Mouse (Mus musculus) liver, postnatal 0 days (tissue): ENCODE measurements around the gene Fyttd1. TPM values are rescaled to one million over a fixed set of nuclear protein-coding genes. Genes with fewer than 3 reads are reported as not detected.

Source experiments
- ATAC-seq: fragments of 200-750 bp; cut with Nextera tagmentation; 2 replicates; pipeline ENCODE4 v1.8.0; 2017; ENCODE audit warnings: mild to moderate bottlenecking, moderate library complexity
- DNase-seq: peaks from one replicate; pipeline ENCODE4 v3.0.0-alpha.2; 2016
- H3K27ac ChIP-seq: fragments of 300-500 bp; sonication (generic); 2 replicates; pipeline ENCODE4 v1.5.1; 2014; ENCODE audit warnings: antibody characterized with exemption, moderate library complexity, mild to moderate bottlenecking, low read depth
- H3K27me3 ChIP-seq: fragments of 300-500 bp; sonication (generic); 2 replicates; pipeline ENCODE4 v1.6.1; 2014; ENCODE audit warnings: low read length, control low read depth, mixed read lengths; ENCODE audit not compliant: insufficient read depth
- H3K36me3 ChIP-seq: fragments of 300-500 bp; sonication (generic); replicated peaks from 2 replicates; pipeline ENCODE4 v1.6.1; 2014; ENCODE audit warnings: mild to moderate bottlenecking, control low read depth, low read length, moderate library complexity, mixed read lengths; ENCODE audit not compliant: insufficient read depth
- H3K4me1 ChIP-seq: fragments of 300-500 bp; sonication (generic); 2 replicates; pipeline ENCODE4 v1.6.1; 2014; ENCODE audit warnings: antibody characterized with exemption, mild to moderate bottlenecking, control low read depth; ENCODE audit not compliant: insufficient read depth
- H3K4me2 ChIP-seq: fragments of 300-500 bp; sonication (generic); 2 replicates; pipeline ENCODE4 v1.6.1; 2014; ENCODE audit warnings: low read depth, mild to moderate bottlenecking, low read length, moderate library complexity, mixed read lengths
- H3K4me3 ChIP-seq: fragments of 300-500 bp; sonication (generic); 2 replicates; pipeline ENCODE4 v1.5.1; 2014; ENCODE audit warnings: low read depth, low read length
- H3K9ac ChIP-seq: fragments of 300-500 bp; sonication (generic); replicated peaks from 2 replicates; pipeline ENCODE4 v1.6.1; 2014; ENCODE audit warnings: mild to moderate bottlenecking, moderate library complexity
- H3K9me3 ChIP-seq: fragments of 300-500 bp; sonication (generic); 2 replicates; pipeline ENCODE4 v1.6.1; 2016; ENCODE audit warnings: mild to moderate bottlenecking, control low read depth, low read length, mixed read lengths
- CTCF ChIP-seq: sonication (generic); IDR thresholded peaks from 2 replicates; pipeline ENCODE4 v1.5.1; 2016; ENCODE audit warnings: antibody characterized with exemption, low read depth
- EP300 ChIP-seq: IDR thresholded peaks from 2 replicates; pipeline ENCODE4 v1.6.1; 2016; ENCODE audit warnings: antibody characterized with exemption, low read depth, mild to moderate bottlenecking
- WGBS: fragments of 180-500 bp; shearing (Covaris S2); extraction: QIAGEN DNeasy Blood & Tissue Kit; methylation state at CpG from one replicate; pipeline ENCODE4 v1.1.7; 2014; ENCODE audit not compliant: insufficient replicate concordance; 5-methylcytosine and 5-hydroxymethylcytosine counted together
- polyA plus RNA-seq: library from polyadenylated mRNA; unstranded; fragments of >200 nt; fragmentation: Nextera tagmentation; extraction: Ambion mirVana; gene quantifications from 2 replicates; pipeline ENCODE4 v1.2.1, GENCODE M21; 2015

Gene Fyttd1
- polyA plus RNA-seq, 1 experiment from 2014 or later: 40.6 TPM

DNA sequence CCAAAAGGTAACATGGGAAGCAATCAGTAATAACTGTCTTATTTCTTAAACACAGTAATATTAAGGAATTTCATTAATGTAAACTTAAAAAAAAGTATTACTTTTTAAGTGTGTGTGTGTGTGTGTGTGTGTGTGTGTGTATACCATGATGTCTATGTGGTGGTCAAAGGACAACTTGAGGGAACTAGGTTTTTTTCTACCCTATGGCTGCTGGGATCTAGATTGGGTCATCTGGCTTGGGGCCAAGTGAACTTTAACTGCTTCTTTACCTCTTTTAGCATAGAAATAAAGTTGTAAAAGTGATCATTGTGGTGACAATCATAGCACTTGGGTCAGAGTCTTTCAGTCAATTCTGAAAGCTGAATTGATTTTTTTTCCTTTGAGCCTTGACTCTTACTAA is 18.8 kb downstream of the Fyttd1 start:
- DNase-seq (peak; percentile 31), ATAC-seq (peak; percentile 19; the same call in 1 of the 2 replicates)
- no peaks in the 10 kb centered on the region; the same call in 1 of the 2 replicates for H3K4me1 ChIP-seq
- H3K9ac ChIP-seq: no peak overlapping the region
- no peak for TF ChIP-seq CTCF
- TF ChIP-seq EP300: no peak
- peaks cover 24% of the 10 kb centered on the region for H3K36me3 ChIP-seq
- H3K27ac ChIP-seq: no peak overlapping the region
- no peak overlapping the region for H3K4me3 ChIP-seq
- no peak overlapping the region for H3K4me2 ChIP-seq
- H3K27me3 ChIP-seq: no peaks in the 10 kb centered on the region
- H3K9me3 ChIP-seq: no peaks in the 10 kb centered on the region

DNA sequence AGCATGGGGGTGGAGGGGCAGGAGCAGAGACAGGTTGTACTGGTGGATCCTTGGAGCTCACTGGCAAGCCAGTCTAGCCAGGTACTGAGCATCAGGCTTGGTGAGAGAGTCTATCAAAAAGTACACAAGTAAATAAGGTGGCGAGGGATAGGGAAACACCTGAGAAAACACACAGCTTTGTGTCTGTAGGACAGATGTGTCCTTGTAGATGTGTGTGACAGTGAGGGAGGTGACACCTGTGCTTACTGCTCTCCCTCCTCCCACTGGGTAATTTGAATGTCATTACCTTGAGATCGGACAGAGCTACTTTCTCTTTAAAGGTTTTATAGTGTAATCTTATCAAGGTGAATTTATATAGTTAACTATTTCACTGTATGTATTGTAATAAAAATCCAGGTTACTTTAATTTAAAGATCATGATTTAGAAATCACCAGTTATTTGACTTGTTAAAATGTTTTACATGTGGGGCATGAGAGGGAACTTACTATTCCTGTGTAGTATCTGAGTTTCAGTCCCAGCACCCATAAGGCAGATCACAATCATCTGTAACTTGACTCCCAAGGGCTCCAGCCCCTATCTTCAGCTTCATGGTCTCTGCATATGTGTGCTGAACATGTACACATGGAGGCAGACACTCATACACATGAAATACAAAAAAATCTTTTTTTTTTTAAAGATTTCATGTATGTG is 24.2 kb downstream of the Fyttd1 start:
- H3K9ac ChIP-seq: no peak overlapping the region
- no peaks in the 10 kb centered on the region for H3K27me3 ChIP-seq
- 84% methylated on average over 2 of the region's 2 CpGs for WGBS
- DNase-seq (no peak), ATAC-seq (no peak)
- no peak overlapping the region for H3K27ac ChIP-seq
- no peak overlapping the region for H3K4me3 ChIP-seq
- TF ChIP-seq EP300 (no peak), CTCF (no peak)
- peaks cover 12% of the 10 kb centered on the region for H3K36me3 ChIP-seq
- H3K4me1 ChIP-seq: no peaks in the 10 kb centered on the region; the same call in 1 of the 2 replicates
- no peaks in the 10 kb centered on the region for H3K9me3 ChIP-seq
- no peak overlapping the region for H3K4me2 ChIP-seq

GRCm38 (mm10) chr16:32902051-32902428 is 24.7 kb downstream of the Fyttd1 start:
- WGBS: 63% methylated on average over 3 of the region's 3 CpGs
- TF ChIP-seq CTCF: no peak
- no peak for TF ChIP-seq EP300

DNA sequence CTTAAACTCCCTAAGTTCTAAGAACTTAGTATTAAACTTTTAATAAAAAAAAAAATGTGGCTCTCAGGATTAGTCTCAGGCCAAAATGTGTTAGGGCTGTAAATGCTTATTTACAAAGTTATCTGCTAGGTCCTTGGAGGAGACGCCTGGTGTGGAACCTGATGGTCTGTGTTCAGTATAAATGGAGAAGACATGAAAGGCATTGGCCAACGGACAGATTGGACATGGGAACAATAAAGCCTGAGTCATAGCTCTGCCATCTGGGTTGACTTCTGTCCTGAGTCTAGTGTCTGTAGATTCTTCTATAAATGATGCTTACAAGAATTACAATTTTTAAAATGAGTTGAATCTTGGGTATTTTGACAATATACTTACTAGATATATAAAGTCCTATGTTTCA is 28.9 kb downstream of the Fyttd1 start:
- ATAC-seq (no peak), DNase-seq (no peak)
- no peaks in the 10 kb centered on the region for H3K4me1 ChIP-seq
- TF ChIP-seq EP300: no peak
- no peak for TF ChIP-seq CTCF
- WGBS: 83% methylated on average over 2 of the region's 2 CpGs
- H3K4me2 ChIP-seq: no peak overlapping the region
- no peak overlapping the region for H3K4me3 ChIP-seq
- H3K9ac ChIP-seq: no peak overlapping the region
- no peak overlapping the region for H3K27ac ChIP-seq
- no peaks in the 10 kb centered on the region for H3K27me3 ChIP-seq
- H3K36me3 ChIP-seq: peaks cover 8% of the 10 kb centered on the region
- H3K9me3 ChIP-seq: no peaks in the 10 kb centered on the region

More at GRCm38 (mm10) chr16:32902051-32902428, 24.7 kb downstream of the Fyttd1 start:
- Histone ChIP-seq H3K27ac (no peak overlapping the region), H3K27me3 (no peaks in the 10 kb centered on the region), H3K36me3 (peaks cover 16% of the 10 kb centered on the region), H3K9ac (no peak overlapping the region), H3K9me3 (no peaks in the 10 kb centered on the region), H3K4me1 (no peaks in the 10 kb centered on the region), H3K4me2 (no peak overlapping the region), H3K4me3 (no peak overlapping the region)
- ATAC-seq: no peak
- no peak for DNase-seq

GRCm38 (mm10) chr16:32906727-32907126 is 29.4 kb downstream of the Fyttd1 start:
- no peak for ATAC-seq
- Histone ChIP-seq H3K4me3 (no peak overlapping the region), H3K27me3 (no peaks in the 10 kb centered on the region), H3K4me1 (no peaks in the 10 kb centered on the region), H3K4me2 (no peak overlapping the region), H3K9me3 (no peaks in the 10 kb centered on the region), H3K36me3 (peaks cover 8% of the 10 kb centered on the region), H3K27ac (no peak overlapping the region), H3K9ac (no peak overlapping the region)
- DNase-seq: no peak
- 64% methylated on average over 8 of the region's 8 CpGs for WGBS
- TF ChIP-seq CTCF (no peak), EP300 (no peak)

- DNase-seq (no peak), ATAC-seq (no peak)
- Histone ChIP-seq H3K4me2 (peak overlapping the region; percentile 80), H3K27ac (no peak overlapping the region), H3K4me3 (peak overlapping the region; percentile 96), H3K27me3 (no peaks in the 10 kb centered on the region), H3K9ac (peak overlapping the region; percentile 83), H3K4me1 (peaks cover 2% of the 10 kb centered on the region; the same call in 1 of the 2 replicates), H3K36me3 (no peaks in the 10 kb centered on the region), H3K9me3 (no peaks in the 10 kb centered on the region)
- no peak for TF ChIP-seq CTCF
- WGBS: 55% methylated on average over 7 of the region's 7 CpGs
Observed at GRCm38 (mm10) chr16:32913212-32913611, 35.9 kb downstream of the Fyttd1 start.
